Mouse (Mus musculus) lung, embryonic 16.5 days (tissue): ENCODE data around the gene Ccdc33. TPM values are rescaled to one million over a fixed set of nuclear protein-coding genes. Genes with fewer than 3 reads are reported as not detected.

Source experiments
- ATAC-seq: fragments of 200-750 bp; cut with Nextera tagmentation; 2 replicates; pipeline ENCODE4 v1.8.0; 2017; ENCODE audit warnings: low read depth, mild to moderate bottlenecking, moderate library complexity
- H3K27ac ChIP-seq: fragments of 300-500 bp; sonication (generic); 2 replicates; pipeline ENCODE4 v1.5.1; 2014; ENCODE audit warnings: mild to moderate bottlenecking, control low read depth, low read length
- H3K27me3 ChIP-seq: fragments of 300-500 bp; sonication (generic); 2 replicates; pipeline ENCODE4 v1.6.1; 2014; ENCODE audit warnings: low read depth, low read length, mixed read lengths; ENCODE audit not compliant: control insufficient read depth, insufficient read depth
- H3K36me3 ChIP-seq: fragments of 300-500 bp; sonication (generic); 2 replicates; pipeline ENCODE4 v1.6.1; 2014; ENCODE audit warnings: low read length; ENCODE audit not compliant: control insufficient read depth, insufficient read depth
- H3K4me1 ChIP-seq: fragments of 300-500 bp; sonication (generic); replicated peaks from 2 replicates; pipeline ENCODE4 v1.6.1; 2014; ENCODE audit warnings: low read length, mixed read lengths; ENCODE audit not compliant: control insufficient read depth, insufficient read depth
- H3K4me2 ChIP-seq: fragments of 300-500 bp; sonication (generic); 2 replicates; pipeline ENCODE4 v1.6.1; 2014; ENCODE audit warnings: low read depth, low read length, control low read depth
- H3K4me3 ChIP-seq: fragments of 300-500 bp; sonication (generic); 2 replicates; pipeline ENCODE4 v1.5.1; 2014; ENCODE audit warnings: mild to moderate bottlenecking, low read length, control low read depth
- H3K9ac ChIP-seq: fragments of 300-500 bp; sonication (generic); 2 replicates; pipeline ENCODE4 v1.6.1; 2014; ENCODE audit warnings: low read length, control low read depth
- H3K9me3 ChIP-seq: fragments of 300-500 bp; sonication (generic); 2 replicates; pipeline ENCODE4 v1.6.1; 2016; ENCODE audit warnings: low read length; ENCODE audit not compliant: control insufficient read depth
- WGBS: fragments of 180-500 bp; shearing (Covaris S2); extraction: QIAGEN DNeasy Blood & Tissue Kit; methylation state at CpG from one replicate; pipeline ENCODE4 v1.1.7; 2014; 5-methylcytosine and 5-hydroxymethylcytosine counted together
- polyA plus RNA-seq: library from polyadenylated mRNA; unstranded; fragments of >200 nt; fragmentation: Nextera tagmentation; extraction: Ambion mirVana; gene quantifications from 2 replicates; pipeline ENCODE4 v1.2.1, GENCODE M21; 2015

The Ccdc33 gene
- polyA plus RNA-seq, 1 experiment from 2014 or later = 0.68 TPM

GRCm38 (mm10) chr9:58049861-58050260 lies 68.8 kb downstream of the Ccdc33 start:
- H3K27me3 ChIP-seq = peaks cover 3% of the 10 kb centered on the region; the same call in 1 of the 2 replicates
- H3K9ac ChIP-seq = no peak overlapping the region
- H3K4me3 ChIP-seq = no peak overlapping the region
- H3K4me2 ChIP-seq = no peak overlapping the region
- H3K9me3 ChIP-seq = no peaks in the 10 kb centered on the region
- H3K4me1 ChIP-seq = no peaks in the 10 kb centered on the region
- WGBS = 63% methylated on average over 7 of the region's 7 CpGs
- ATAC-seq = no peak
- no peak overlapping the region for H3K27ac ChIP-seq
- no peaks in the 10 kb centered on the region for H3K36me3 ChIP-seq

DNA sequence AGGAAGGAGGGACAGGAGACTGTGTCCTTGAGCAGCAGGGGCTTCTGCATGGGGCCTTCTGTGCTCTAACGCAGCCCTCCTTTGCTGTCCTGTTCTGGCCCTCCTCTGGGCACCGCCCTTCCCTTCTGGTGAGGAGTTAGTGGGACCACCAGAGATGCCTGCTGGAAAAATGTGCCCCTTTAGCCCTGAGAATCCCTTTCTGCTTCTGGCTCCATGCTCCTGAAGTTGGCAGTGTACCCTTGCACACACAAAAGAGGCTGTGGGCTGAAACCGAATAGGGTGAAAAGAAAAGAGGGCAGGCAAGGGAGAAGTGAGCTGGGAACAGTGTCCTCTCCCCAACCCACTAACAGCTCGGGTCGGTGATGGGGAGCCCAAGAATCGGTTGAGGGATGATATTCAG lies 69.4 kb downstream of the Ccdc33 start:
- 62% methylated on average over 6 of the region's 6 CpGs for WGBS
- Histone ChIP-seq H3K4me3 (no peak overlapping the region), H3K4me2 (no peak overlapping the region), H3K27ac (no peak overlapping the region), H3K27me3 (peaks cover 3% of the 10 kb centered on the region; the same call in 1 of the 2 replicates), H3K9ac (no peak overlapping the region), H3K4me1 (no peaks in the 10 kb centered on the region), H3K36me3 (no peaks in the 10 kb centered on the region), H3K9me3 (no peaks in the 10 kb centered on the region)
- no peak for ATAC-seq

- H3K9ac ChIP-seq = no peak overlapping the region
- 14% methylated on average over 6 of the region's 6 CpGs for WGBS
- H3K4me2 ChIP-seq = no peak overlapping the region
Measured at GRCm38 (mm10) chr9:58048621-58049020, 70.0 kb downstream of the Ccdc33 start.

DNA sequence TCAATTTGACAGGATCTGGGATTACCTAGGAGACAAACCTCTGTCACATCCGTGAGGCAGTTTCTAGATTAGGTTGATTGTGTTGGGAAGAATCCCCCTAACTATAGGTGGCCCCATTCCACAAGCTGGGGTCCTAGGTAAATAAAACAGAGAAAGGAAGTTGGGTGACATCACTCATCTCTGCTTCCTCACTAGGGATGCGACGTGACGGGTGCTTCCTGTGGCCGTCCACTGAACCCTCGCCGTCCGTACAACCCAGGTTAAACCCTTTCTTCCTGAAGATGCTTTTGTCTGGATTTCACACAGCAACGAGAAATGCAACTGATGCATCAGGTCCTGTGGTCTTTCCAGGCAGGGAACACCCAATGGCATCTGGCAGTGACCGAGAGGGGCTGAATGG lies 71.6 kb downstream of the Ccdc33 start:
- no peak overlapping the region for H3K27ac ChIP-seq
- H3K9ac ChIP-seq = no peak overlapping the region
- peak; percentile 51; the same call in 1 of the 2 replicates for ATAC-seq
- 52% methylated on average over 10 of the region's 10 CpGs for WGBS
- H3K4me3 ChIP-seq = no peak overlapping the region
- H3K27me3 ChIP-seq = peaks cover 3% of the 10 kb centered on the region; the same call in 1 of the 2 replicates
- H3K36me3 ChIP-seq = no peaks in the 10 kb centered on the region
- no peaks in the 10 kb centered on the region for H3K4me1 ChIP-seq
- no peaks in the 10 kb centered on the region for H3K9me3 ChIP-seq
- no peak overlapping the region for H3K4me2 ChIP-seq

More at GRCm38 (mm10) chr9:58048621-58049020, 70.0 kb downstream of the Ccdc33 start:
- ATAC-seq = no peak
- H3K27me3 ChIP-seq = peaks cover 3% of the 10 kb centered on the region; the same call in 1 of the 2 replicates
- H3K4me3 ChIP-seq = no peak overlapping the region
- no peaks in the 10 kb centered on the region for H3K9me3 ChIP-seq
- no peaks in the 10 kb centered on the region for H3K4me1 ChIP-seq
- H3K27ac ChIP-seq = no peak overlapping the region
- H3K36me3 ChIP-seq = no peaks in the 10 kb centered on the region

DNA sequence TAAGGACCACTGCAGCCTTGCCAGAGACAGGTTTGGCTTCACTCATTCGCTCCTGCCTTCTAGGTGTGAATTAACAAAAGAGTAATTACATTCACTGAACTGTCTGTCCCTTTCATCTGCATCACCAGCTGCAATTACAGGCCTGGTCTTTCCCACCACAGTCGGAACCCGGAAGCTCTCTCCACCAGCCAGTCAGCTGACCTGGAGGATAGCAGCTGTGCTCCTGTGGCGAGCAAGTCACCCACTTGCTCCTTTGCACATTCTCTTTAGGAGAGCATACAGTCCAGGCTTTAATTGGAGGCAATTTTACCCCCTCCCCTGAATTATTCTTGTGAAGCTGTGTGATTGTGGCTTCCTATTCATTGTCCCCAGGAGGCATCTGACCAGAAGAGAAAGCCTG lies 73.0 kb downstream of the Ccdc33 start:
- ATAC-seq = no peak
- H3K4me1 ChIP-seq = no peaks in the 10 kb centered on the region
- WGBS = 36% methylated on average over 4 of the region's 4 CpGs
- no peak overlapping the region for H3K4me2 ChIP-seq
- no peaks in the 10 kb centered on the region for H3K36me3 ChIP-seq
- H3K9me3 ChIP-seq = no peaks in the 10 kb centered on the region
- H3K9ac ChIP-seq = no peak overlapping the region
- no peak overlapping the region for H3K4me3 ChIP-seq
- no peak overlapping the region for H3K27ac ChIP-seq
- peaks cover 3% of the 10 kb centered on the region; the same call in 1 of the 2 replicates for H3K27me3 ChIP-seq

- H3K27ac ChIP-seq = no peak overlapping the region
- peaks cover 3% of the 10 kb centered on the region; the same call in 1 of the 2 replicates for H3K27me3 ChIP-seq
- H3K4me2 ChIP-seq = no peak overlapping the region
- no peaks in the 10 kb centered on the region for H3K36me3 ChIP-seq
- no peaks in the 10 kb centered on the region for H3K4me1 ChIP-seq
- H3K4me3 ChIP-seq = no peak overlapping the region
- no peak for ATAC-seq
- 26% methylated on average over 10 of the region's 10 CpGs for WGBS
- no peaks in the 10 kb centered on the region for H3K9me3 ChIP-seq
- no peak overlapping the region for H3K9ac ChIP-seq
Measured at GRCm38 (mm10) chr9:58044828-58045227, 73.8 kb downstream of the Ccdc33 start.

- Histone ChIP-seq H3K4me2 (no peak overlapping the region), H3K36me3 (no peaks in the 10 kb centered on the region), H3K9ac (no peak overlapping the region), H3K27me3 (no peaks in the 10 kb centered on the region), H3K9me3 (no peaks in the 10 kb centered on the region), H3K4me3 (no peak overlapping the region), H3K4me1 (no peaks in the 10 kb centered on the region), H3K27ac (no peak overlapping the region)
- 74% methylated on average over 10 of the region's 10 CpGs for WGBS
- no peak for ATAC-seq
Measured at GRCm38 (mm10) chr9:58043496-58044017, 75.1 kb downstream of the Ccdc33 start.

DNA sequence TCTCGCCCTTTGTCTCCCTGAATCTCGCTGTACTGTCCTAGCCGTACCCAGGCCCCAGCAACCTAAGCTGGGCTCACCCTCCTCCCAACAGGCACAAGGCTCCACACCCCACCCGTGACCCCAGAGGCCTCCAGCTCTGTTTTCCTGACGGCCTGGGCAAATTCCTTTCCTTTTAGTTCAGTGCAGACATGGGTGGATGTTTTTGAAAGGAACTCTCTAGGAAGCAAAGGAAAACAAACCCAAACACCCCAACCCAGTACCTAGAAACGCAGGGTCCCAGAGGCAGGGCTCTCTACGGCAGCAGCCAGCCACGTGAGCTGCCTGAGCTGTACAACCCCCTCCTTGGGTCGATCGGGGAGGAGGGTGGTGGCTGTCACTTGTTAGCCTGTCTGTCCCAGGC lies 76.2 kb downstream of the Ccdc33 start:
- Histone ChIP-seq H3K36me3 (no peaks in the 10 kb centered on the region), H3K4me1 (no peaks in the 10 kb centered on the region), H3K4me2 (no peak overlapping the region), H3K9ac (no peak overlapping the region), H3K27ac (no peak overlapping the region), H3K27me3 (peaks cover 9% of the 10 kb centered on the region), H3K9me3 (no peaks in the 10 kb centered on the region), H3K4me3 (no peak overlapping the region)
- 34% methylated on average over 10 of the region's 10 CpGs for WGBS
- no peak for ATAC-seq

DNA sequence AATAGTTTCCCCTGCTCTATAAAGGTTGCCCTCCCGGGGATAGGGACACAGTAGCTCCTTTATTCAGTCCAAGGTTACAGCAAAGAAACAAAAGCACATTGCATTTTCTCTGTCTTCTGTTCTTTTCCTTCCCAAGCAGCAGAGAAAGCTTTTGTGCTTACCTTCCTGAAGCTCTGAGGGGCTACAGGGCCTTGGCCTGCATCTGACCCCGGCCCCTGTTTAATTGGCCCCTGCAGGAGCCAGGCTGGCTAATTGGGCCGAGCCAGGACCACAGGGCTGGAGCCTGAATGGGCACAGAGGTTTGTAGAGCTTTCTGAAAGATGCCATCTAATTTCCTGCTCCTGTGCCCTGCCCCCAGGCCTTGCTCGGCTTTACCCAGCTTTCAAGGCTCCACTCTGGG lies 77.6 kb downstream of the Ccdc33 start:
- H3K4me1 ChIP-seq = no peaks in the 10 kb centered on the region
- no peak overlapping the region for H3K4me2 ChIP-seq
- H3K27me3 ChIP-seq = peaks cover 11% of the 10 kb centered on the region
- H3K36me3 ChIP-seq = no peaks in the 10 kb centered on the region
- no peak for ATAC-seq
- H3K27ac ChIP-seq = no peak overlapping the region
- H3K4me3 ChIP-seq = no peak overlapping the region
- H3K9me3 ChIP-seq = no peaks in the 10 kb centered on the region
- H3K9ac ChIP-seq = no peak overlapping the region
- 44% methylated on average over 4 of the region's 4 CpGs for WGBS
